Mouse (Mus musculus) spleen, postnatal 36 days (tissue): ENCODE data around the gene Il12a.

Experiments used
- DNase-seq, 2 experiments: peaks; one replicate each; pipeline ENCODE4 v3.0.0; 2022; ENCODE audit warnings: low spot score in 2 of 2, mixed read lengths in 1 of 2

Gene Il12a

DNA sequence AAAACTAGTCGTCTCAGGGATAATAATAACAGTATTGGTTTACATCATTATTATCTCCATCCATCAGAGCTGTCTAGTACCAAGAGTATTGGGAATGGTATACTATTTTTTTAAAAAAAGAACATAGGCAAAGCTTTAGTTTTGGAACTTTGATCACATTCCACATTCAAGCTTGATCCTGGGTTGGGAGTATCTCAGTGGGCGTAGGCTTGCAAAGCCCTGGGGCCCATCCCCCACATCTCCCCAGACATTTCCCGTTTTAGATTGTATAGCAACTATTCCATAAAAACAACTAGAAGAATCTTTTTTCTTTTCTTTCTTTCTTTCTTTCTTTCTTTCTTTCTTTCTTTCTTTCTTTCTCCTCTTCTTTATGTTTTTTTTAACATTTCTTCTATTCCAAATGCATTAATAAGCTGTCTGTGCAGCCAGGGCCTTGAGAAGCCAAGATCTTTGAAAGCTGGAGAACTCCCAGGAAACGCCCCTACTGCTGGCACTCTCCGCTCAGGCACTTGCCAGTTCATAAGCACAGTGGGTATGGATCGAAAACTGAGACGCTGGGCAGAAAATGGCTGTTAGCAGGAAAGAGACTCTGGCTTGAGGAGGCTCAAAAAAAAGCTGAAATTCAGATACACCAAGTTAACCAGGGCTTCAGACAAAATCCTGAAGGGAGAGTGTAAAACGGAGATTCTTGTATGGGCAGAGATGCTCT, 3.4 kb upstream of the Il12a start:
- DNase-seq = no peak

DNA sequence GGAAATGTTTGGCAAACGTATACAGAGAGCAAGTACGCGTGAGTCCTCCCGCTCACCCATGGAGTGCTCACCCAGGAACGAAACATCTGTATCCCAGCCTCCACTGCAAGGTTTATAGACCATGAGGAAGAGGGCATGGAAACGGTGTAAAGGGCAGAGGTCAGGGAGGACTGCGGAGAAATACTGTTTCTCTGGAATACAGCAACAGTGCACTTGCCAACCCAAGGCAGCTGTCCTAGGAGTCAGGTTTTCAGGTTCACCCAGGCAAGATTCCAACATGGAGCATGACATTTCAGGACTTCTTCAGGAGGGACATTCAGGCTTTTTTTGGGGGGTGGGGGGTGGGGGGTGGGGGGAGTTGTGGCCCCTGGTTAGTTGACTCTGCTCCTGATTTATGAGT, 1.1 kb upstream of the Il12a start:
- no peak for DNase-seq

DNA sequence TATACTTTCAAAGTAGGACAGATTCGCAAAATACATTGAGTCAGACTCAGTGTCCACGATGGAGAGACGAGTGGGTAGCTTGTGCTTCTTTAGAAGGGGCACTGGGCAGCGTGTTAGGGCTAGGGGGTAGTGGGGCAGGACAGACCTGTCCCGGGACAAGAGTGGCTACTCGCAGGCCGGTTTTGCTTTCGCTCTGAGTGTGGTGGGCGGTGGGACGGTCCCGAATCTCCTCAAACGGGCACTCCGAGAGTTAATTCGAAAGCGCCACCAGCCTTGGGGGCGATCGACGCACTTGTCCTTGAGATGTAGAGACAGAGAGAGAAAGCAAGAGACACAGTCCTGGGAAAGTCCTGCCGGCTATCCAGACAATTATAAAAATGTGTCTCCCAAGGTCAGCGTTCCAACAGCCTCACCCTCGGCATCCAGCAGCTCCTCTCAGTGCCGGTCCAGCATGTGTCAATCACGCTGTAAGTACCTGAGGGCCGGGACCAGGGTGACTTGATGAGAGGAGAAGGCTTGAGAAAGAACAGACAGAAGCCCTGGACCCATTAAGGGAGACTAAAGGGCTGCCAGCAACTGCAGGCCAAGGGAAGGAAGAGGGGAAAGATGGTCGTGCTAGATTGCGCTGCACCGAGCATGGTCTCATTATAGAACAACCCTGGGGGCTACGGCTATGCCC, 795 bp downstream of the Il12a start:
- DNase-seq = peak; percentile 64 to 75

DNA sequence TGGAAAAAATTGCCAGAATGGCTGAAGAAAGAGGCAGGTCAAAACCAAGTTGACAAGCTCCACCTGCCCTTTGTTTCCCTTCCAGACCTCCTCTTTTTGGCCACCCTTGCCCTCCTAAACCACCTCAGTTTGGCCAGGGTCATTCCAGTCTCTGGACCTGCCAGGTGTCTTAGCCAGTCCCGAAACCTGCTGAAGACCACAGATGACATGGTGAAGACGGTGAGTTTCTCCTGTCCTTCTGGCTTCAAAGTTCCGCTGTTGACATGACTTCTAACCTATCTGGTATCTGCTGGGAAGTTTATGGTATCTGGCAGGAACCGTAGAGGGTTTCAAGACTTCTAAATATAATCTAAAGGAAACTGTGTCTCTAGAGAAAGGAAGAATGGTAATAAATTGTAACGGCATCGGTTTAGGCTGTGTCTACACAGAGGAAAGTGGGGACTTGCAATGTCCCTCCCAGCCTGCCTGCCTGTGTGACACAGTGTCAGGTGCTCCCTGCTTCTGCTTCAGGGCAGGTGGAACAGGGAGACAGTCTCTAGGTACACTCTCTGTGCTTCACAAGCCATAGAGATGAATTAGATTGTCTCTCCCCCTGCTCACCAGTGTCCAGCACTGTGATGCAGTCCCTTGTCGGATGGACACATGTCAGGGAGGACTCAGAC, 1.6 kb downstream of the Il12a start:
- DNase-seq = peak in 1 of 2 experiments; percentile 26

DNA sequence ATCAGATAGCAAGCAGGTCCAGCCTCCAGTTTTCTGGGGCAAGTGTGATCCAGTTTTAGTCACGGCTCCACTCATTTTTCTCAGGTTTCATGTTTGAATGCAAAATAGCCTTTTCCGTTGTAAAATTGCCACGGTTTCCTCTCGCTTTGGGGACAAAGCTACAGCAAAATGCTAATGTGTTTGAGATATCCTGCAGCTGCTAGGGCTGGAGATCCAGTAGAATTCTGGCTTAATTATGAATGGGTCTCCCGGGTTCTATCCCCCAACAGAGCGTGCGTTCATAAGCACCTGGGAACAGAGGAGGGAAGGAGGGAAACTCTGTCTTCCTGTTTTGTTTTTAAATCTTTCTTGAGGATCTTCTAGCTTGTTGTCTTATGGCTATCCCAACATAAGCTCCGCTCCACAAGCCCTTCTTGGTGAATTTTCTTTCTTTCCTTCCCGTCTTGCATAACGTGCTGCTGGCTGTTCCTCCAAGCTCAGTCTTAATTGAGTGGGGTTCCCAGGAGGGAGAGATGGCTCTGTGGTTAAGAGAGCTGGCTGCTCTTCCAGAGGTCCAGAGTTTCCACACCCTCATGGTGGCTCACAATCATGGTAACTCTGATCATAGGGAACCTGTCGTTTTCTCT, 2.3 kb downstream of the Il12a start:
- no peak for DNase-seq

DNA sequence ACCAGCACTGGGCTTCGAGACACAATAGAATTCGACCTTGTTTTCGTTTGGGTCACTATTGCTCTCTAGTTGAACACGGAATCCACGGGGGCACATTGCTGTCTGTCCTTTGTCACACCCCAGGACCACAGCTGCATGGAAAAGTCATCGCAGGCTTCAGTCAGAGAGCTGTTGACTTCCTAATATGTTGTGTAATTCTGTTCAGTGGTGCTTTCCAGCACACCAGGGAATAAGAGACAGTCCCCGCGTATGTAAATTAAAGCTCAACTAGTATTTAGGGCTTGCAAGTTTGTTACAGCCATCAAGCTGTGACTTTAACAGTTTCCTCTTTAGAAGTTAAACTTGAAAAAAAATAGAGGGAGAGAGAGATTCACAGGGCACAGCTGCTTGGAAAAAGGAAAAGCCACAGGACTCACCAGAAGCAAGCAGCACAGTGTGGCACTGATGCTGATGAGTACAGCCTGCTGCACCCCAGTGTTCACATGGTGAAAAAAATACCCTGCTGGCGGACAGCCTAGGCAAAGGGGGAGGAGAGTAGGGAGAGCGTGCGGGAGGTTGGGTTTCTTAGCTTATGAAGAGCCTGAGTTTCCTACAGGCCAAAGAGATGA, 3.1 kb downstream of the Il12a start:
- DNase-seq = peak; percentile 67 to 77

DNA sequence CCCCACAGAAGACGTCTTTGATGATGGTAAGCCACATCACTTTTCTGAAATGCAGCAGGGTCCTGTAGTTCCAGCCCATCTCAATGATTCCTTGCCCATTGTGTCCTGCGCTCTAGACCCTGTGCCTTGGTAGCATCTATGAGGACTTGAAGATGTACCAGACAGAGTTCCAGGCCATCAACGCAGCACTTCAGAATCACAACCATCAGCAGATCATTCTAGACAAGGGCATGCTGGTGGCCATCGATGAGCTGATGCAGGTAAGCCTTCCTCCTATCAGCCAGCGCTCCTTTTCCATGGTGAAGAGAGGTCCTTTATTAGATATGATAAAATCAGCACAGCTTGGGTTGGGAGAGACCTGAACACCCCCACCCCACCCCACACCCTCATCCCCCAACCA, 4.9 kb downstream of the Il12a start:
- DNase-seq = no peak

DNA sequence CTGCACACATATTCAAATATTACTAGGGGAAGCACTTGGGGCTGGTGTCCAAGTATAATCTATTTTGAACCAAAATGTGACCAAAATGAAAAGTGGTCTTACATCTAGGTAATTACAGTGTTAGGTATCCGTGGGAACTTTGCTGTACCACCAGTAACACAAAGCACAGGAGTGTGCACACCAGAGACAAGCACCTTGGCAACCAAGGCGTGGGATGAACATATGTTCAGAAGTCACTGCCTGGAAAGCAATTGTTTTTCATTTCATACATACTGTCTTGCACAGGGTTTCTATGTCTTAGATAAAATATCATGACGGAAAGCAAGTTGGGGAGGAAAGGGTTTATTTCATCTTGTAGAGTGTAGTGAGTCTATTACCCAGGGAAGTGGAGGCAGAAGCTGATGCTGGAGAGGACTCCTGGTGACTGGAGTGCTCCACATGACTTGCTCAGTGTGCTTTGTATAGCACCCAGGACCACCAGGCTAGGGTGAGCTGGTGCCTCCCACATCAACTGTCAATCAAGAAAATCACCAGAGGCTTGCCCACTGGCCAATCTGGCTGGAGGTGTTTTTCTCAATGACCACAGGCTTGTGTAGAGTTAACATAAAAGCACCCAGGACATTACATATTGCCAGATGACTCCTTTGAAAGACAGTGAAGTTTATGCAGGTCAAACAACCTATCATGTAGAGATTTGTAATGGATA, 6.2 kb downstream of the Il12a start:
- no peak for DNase-seq

DNA sequence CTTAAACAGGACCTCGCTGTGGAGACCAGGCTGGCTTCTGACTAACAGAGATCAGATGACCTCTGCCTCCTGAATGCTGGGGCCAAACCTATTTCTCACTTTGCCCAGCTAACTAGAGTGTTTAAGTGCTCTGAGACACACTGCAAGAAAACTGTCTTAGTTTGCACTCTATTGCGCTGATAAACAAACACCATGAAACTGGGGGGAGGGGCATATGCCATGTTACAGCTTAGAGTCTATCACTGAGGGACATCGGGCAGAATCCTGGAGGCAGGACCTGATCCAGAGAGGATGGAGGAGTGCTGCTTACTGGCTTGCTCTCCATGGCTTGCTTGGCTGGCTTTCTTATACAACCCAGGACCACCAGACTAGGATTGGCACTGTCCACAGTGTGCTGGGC, 8.2 kb downstream of the Il12a start:
- no peak for DNase-seq

DNA sequence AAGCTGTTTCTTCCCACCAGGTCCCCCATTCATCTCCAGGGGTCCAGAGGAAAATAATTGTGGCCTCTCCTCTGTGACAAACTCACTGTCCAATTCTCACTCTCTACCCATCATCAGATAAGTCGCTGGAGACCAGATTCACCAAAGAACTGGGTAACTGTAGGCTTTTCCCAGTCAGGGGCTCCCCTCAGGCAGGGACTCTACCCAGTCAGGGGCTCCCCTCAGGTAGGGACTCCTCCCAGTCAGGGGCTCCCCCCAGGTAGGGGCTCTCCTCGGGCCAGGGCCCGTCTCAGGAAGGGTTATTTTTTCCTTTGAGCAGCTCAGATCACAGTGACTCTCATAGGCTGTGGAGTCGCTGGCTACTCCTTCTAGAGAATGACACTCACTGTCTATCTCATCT, 9.6 kb downstream of the Il12a start:
- DNase-seq = no peak

DNA sequence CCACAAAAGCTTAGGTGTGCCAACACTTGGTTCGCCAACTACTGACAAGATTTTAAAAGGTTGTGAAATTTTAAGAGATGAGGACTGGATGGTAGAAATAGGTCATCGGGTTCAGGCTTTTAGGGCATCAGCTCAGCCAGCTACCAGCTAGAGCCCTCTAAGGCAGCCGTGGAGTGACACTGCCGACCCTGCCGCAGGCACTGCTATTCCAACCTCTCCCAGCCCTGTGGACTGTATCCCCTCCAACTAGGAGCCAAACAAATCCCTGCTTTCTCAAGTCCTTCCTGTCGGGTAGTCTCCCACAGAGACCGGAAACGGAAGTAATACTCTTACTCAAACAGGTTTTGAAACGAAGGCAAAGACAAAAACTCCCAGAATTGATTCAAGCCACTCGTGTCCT, 15.9 kb downstream of the Il12a start:
- no peak for DNase-seq

DNA sequence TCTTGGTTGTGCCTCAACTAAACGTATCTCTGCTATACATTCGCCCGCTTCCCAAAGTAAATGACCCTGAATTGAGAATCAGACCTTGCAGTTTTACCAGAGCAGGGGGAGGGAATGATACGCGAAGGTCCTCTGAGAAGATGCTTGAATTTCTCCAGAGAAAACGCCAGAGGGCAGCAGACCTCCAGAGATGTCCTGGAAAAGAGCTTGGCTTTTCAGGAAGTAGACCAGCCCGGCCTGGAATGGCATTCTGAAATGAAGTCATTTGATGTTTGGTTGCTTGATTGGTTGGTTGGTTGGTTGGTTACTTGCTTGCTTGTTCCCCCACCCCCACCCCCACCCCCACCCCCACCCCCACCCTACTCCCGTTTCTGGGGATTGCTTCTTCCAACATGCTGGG, 17.8 kb downstream of the Il12a start:
- peak in 1 of 2 experiments; percentile 35 for DNase-seq

DNA sequence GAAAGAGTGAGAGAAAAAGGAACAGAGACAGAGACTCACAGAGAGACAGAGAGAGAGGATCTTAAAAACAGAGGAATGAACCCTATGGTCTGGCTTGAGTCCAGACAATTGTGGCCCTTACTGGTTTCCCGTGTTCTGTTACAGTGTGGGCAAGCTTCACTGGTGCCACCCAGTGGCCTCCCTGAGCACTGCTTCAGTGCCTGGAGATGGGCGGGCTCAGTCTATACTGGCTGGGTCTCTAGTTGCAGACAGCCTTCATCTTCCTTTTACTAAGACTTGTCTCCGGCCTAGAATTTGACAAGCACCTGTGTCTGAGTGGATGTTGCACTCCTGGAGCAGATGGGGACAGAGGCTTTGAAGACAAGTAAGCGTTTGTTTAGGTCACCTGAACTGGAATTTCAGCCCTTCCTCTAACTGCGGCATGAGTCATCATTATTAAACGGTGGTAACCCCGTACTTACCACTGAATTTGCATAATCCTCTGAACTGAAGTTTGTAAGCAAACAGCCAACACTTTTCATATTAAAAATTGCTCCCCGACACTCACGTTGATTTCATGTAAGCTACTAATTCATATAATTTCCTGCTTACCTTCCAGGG, 18.9 kb downstream of the Il12a start:
- peak; percentile 78 to 83 for DNase-seq

DNA sequence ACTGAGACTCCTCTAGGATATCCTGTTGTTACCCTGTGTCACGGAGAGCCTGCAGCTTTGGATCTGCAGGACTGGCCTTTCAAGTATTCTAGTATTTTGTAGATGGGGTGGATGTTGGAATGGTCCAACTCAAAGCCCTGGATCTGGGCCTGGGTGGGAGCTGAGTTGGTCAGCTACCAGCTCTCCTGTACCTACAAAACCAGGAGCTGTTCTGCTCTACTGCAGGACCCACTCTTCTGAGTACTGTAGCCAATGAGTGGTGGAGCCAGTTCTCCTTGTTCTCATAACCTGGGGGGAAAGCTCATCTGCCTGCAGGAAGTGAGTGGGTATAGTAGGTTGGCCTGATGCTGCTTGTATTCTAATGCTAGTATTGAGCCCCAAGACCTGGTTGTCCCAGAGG, 20.0 kb downstream of the Il12a start:
- DNase-seq = no peak

DNA sequence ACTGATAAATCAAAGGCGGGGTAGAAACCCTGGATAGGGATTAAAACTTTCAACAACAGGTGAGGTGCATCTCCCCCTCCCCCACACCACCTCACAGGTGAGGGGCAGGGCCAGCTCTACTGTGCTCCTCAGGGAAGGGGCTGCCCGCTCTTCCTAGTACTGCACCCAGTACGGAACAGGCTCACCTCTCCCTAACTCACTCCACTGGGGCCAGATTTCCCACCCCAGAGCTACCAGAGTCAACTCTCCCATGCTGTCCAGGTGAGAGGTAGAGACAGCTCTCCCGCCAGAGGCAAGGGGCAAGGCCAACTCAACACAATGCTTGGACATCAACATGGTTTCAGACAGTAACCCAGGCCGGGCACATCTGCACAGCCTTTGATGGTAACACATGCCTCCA, 21.1 kb downstream of the Il12a start:
- DNase-seq = no peak

DNA sequence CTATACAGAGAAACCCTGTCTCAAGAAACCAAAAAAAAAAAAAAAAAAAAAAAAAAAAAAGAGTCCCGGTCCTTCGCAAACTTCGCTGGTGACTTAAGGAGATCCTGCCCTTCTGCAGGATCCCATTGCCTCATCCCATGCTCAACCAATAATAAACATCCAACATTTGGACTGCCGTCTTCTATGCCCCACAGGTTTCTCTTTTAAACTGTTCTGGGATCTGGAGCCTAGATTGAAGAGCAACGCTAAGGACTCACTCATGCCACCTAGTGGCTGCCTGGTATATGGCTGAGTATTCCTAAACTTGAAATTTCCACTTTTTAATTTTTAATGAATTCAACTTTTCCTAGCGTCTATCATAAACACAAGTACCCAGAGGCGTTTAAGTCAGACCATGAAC, 23.1 kb downstream of the Il12a start:
- DNase-seq = peak in 1 of 2 experiments; percentile 35

DNA sequence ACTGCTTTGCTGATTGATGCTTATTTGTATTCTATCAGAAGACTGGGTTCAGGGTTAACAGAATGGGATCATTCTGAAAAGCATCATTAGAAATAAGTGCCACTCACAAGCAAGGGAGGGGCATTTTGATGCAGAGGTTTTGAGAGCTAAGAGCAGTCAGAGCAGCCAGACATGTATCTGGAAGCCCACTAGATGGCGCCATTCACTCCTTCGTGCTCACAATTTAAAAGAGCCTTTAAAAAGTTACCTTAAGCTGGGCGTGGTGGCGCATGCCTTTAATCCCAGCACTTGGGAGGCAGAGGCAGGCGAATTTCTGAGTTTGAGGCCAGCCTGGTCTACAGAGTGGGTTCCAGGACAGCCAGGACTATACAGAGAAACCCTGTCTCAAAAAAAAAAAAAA, 26.9 kb downstream of the Il12a start:
- DNase-seq = peak; percentile 48 to 58

DNA sequence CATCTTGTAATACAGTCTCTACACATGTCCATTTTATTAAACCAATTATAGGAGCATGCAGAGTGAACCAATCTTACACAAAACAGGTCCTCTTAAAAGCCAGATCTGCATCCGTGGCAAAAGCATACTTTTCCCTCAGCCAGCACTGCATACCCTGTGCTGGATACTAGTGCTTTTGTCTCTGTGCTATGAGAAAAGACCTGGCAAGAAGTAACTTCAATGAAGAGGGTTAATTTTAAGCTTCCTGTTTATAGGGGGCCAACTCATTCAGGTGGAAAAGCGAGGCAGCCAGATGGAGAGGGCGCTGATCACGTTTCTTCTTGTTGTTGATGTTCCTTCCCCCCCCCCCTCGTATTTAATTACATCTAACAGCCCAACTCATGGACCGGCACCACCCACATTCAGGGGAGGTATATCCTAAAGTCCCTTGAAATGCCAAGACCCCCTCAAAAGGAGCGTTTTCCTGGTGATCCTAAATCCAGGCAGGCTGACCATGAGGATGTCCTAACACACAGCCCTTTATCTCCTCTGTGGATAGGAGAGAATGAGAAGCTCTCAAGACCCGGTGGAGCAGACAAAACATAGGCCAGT, 28.9 kb downstream of the Il12a start:
- DNase-seq = no peak

DNA sequence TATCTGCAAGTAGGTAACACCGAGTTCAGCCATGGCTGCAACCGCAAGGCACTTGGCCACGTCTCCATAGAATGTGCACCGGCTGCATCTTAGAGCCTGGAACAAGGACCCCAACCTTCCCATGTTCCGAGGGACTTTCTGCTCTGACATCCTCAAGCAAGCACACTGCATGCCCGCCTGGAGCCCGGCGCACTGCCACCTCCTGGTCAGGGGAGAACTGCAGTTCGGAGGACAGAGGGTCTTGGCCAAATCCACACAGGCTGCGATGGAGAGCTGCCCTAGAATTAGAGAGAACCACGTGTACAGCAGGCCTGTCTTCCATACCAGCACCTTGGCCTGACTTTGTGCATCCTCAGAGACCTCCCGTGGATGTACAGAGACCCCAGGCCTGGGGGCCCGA, 29.8 kb downstream of the Il12a start:
- DNase-seq = peak in 1 of 2 experiments; percentile 20

DNA sequence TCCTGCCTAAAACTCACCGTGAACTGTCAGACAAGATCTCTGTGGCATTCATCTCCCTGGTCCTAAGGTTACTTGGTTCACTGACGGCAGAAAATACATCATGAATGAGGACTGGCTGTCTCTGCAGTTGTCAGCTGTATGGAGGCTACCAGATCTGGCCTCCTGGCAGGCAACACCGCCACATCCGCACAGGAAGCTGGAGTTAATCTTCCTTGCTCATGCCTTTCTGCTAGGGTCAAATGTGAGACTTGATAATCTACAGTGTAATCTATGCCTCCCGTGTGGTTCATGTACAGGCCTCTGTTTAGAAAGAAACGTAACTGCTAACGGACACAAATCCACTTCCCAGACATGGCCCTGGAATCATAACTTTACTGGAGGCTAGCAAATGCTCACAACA, 51.5 kb downstream of the Il12a start:
- no peak for DNase-seq
